Mouse (Mus musculus) ovary, postnatal 10 days (tissue): ENCODE results near the gene Ambra1.

Experiments used
- DNase-seq: peaks from one replicate; pipeline ENCODE4 v3.0.0; 2022; ENCODE audit warnings: low spot score

Gene Ambra1

DNA sequence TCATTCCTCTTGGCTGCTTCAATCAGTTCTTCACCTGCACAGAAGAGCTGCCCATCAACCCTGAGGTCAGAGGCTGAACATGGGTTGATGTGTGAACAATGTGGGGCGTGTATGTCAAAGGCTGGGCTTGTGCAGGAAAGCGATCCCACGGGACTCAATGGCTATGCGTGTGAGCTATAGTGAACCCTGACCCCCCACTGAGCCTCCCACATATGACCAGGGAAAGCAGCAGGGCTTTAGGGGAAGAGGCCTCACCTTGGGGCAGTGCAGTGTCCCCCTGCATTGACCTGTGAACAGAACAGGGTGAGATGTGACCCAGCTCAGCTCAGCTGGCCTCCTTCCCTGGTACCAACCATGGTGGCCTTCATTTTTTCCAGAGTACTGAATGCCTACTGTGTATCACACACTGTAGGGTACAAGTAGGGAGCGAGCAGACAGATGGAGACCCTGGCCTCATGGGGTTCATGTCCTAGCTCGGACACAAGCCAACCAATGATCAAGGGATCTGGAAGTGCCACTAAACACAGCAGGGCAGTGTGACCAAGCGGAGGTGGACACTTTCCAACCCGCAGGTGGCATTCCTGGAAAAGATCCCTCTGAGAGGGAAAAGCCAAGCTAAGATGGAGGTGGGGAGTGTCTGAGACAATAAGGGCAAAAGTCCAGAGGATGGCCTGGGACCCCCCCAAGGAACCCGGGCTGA is 205.0 kb downstream of the Ambra1 start:
- no peak for DNase-seq

DNA sequence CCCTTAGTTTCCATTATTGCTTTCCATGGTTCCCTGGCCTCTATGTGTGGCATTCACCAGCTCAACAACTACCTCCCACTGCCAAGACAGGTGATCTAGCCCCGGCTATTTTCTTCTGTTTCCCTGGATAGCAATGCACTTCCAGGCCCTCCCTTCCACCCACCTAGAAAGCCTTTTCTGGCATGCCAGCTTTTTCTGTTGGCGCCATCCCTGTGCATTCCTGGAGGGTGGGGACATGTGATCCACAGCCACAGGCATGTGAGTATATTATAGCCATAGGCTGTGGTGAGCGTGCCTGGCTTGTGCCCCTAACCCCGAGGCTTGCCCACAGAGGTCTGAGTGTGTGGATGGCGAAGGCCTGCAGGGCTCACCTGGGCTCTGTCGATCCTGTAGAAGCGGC is 206.2 kb downstream of the Ambra1 start:
- no peak for DNase-seq

DNA sequence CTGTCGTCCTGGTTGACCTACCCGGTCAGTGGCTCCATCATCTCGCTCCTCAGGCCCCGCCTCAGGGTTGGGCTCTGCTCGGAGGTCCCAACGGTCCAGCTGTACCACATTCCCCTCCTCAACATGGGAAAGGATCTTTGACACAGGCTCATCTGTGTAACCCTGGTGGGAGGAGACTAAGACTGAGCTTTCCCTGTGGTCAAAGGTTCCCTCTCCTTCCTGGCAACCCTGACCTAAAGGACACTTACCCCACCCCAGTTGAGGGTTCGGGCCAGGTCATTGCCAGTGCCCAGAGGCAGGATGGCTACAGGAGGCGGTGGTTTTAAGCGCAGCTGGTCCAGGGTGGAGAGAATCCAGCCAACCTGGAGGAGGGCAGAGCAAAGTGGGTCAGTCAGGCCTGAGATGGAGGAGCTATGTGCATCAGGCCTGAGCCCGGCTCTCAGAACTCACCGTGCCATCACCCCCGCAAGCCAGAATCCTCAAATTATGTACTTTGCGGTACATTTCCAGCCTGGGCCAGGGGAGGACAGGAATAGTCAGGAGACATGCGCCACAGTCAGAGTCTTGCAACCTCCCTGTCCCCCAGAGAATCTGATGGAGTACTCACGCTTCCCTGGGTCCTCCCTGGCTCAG is 209.5 kb downstream of the Ambra1 start:
- no peak for DNase-seq

- no peak for DNase-seq
These were observed 212.4 kb downstream of the Ambra1 start for GRCm38 (mm10) chr2:91942356-91942755.

- peak; percentile 57 for DNase-seq
These were observed 214.4 kb downstream of the Ambra1 start for GRCm38 (mm10) chr2:91944170-91944950.

GRCm38 (mm10) chr2:91945483-91945882 is 215.5 kb downstream of the Ambra1 start, which contains the start of gene Gm9821:
Gene Gm9821 (plus strand): TSS chr2:91945703.
- DNase-seq, result no peak

DNA sequence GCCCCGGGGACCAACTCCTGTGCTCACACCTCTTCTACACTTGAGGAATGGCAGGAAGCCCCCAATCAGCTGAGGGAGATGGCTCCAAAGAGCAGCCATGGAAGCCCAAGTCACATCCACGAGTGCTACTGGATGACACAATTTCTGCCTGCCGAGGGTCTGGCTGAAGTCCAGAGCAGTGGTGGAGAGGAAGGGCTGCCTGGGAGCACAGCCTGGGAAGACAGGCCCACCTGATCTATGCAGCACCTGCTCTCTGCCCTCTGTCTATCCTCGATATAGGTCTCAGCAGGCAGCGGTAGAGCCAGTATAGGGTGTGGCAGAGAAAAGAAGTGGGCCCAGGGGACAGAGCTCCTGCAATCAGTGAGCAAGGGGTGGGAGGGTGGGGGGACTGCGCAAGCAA is 216.9 kb downstream of the Ambra1 start:
- DNase-seq, result no peak

DNA sequence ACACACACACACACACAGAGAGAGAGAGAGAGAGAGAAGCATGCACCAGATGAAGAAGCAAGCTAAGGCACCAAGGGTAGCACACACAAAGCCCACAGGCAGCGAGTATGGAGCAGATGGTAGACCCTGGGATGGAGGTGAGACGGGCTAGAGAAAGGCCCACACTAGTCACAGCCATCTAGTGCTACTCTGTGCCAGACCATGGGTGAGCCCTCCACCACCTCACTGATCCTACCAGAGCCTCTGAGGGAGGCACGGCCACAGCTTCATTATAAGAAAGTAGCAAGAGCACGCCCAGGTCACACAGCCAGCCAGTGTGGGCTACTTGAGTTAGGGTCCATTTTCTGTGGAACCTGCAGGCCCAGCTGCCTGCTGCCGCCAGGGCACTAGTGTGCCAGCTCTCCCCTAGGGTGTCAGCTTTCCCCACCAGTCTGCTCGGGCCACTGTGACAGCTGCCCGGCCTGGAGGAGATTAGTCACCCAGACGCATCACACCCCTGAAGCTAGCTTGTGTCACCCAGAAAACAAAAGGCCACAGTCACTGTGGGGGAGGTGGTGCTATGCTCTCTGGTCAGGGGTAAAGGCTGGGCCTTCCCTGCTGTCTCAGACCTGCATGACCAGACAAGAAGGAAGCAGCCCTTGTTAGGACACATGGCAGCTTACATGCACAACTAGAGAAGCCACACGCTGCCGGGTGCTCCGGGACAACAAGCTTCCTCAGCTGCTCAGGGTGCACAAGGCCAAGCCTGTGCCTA is 217.6 kb downstream of the Ambra1 start:
- DNase-seq, result no peak

GRCm38 (mm10) chr2:91948151-91948509 is 218.2 kb downstream of the Ambra1 start:
- DNase-seq, result no peak

- no peak for DNase-seq
These were observed 218.9 kb downstream of the Ambra1 start for GRCm38 (mm10) chr2:91948792-91949241.

GRCm38 (mm10) chr2:91949411-91950274 is 219.7 kb downstream of the Ambra1 start:
- DNase-seq, result no peak

DNA sequence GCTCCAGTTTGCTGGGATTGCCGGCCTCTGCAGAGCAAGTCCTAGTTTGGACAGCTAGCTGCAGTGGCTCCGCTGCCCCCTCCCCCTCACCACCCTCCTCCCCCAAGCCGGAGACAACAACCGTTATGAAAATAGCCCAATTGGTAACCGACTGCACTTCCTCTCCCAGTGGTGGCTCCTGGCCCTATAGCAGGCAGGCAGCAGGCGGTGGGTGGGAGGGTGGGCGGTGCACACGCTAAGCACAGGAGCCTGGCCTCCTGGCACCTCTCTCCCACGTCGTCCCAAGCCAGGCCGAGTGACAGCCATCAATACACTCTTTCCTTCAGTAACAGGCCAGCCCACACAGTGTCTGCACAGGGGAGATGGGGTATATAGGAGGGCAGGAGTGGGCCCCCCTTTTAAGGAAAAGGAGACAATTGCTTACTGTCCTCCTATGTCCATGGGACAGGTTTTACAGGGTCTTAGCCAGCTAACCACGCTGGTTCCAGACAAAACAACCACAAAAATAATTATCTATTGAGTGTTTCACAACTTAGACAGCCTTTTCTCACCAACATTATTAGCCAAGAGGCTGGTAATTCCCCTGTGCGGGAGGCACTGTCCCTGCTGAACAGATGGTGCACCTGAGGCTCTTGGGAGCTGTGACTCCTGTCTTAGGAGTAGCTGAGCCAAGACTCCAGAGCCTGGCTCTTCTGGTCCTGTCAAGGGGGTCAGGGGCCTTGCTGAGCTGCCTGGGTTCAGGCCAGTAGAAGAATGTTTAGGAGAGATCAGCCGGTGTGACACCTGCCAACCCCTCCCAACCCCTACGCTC is 220.5 kb downstream of the Ambra1 start:
- no peak for DNase-seq

DNA sequence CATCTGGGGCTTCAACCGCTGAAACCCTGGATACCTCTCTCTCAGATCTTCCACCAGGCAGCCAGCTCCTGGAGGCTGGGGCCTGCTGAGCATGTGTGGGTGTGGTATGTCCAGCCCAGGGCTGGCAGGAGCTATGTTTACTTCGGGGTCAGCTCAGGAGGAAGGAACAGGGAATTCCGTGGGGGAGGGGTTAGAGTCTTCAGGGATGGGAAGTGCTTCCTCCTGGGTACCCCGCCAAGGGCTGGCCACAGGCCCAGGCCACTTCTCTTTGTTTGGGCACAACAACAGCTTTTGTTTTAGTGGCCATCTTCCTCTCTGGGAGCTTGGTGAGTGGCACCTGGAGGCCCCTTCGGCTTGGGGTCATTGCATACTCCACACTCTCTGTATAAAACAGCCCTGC is 223.9 kb downstream of the Ambra1 start:
- DNase-seq, result no peak

- DNase-seq, result no peak
These were observed 225.2 kb downstream of the Ambra1 start for GRCm38 (mm10) chr2:91955121-91955591.

DNA sequence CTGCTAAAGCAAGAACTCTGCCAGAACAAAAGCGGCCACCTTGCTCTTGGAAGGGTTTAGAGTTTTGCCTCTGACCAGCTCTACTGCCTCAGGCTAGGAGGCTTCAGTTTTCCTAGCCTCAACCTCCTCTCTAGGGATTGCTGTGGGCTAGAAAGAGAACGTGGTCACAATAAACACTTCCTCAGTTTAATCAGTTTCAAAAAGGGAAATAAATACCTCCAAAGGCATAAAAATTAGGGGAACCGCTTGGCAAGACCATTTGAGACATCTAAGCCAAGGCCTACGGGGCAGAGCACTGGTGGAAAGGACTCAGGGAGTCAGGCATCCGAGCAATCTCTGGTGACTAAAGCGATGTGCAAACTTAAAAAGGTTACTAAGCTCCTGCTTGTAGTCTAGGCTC is 225.9 kb downstream of the Ambra1 start:
- DNase-seq, result no peak

DNA sequence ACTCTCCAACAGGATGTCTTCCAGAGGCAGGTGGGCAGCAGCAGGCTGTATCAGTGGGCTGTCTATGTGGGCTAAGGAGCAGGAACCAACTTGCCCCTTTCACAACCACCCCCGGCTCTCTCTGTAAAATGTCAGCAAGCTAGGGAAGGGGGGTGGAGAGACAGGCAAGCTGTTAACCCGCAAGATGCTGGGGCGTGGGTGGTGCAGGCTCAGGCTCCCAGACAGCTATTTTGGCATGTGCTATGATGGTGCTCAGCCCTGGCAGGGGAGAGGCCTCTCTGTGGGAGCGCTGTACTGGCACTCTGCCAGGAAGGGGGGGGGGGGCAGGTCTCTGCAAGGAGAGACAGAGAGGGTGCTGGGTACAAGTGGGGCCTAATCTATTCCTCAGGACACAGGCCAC is 227.2 kb downstream of the Ambra1 start:
- DNase-seq, result no peak

DNA sequence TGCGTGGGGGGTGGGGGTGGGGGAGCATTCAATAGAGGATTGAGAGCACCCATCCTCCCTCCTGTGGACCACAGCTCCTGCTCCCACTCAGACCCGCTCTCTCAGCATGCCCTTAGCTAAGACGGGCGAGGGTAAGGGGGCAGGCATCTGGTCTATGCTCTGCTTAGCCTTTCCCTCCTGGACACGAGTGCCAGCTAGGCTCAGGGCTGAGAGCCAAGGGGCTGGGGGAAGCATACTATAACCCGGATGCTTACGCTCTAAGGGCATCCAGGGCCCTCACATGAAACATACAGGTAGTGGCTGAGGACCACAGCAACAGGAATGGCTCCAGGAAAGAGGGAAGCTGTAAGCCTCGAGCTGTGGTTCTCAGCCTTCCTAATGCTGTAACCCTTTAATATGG is 228.1 kb downstream of the Ambra1 start:
- no peak for DNase-seq

- no peak for DNase-seq
These were observed 228.9 kb downstream of the Ambra1 start for GRCm38 (mm10) chr2:91958701-91959457.

GRCm38 (mm10) chr2:91959544-91960410 is 229.8 kb downstream of the Ambra1 start:
- DNase-seq, result no peak
